Mouse (Mus musculus): ENCODE results near the gene Fasl. TPM values are rescaled to one million over a fixed set of nuclear protein-coding genes. Genes with fewer than 3 reads are reported as not detected.

Fasl gene
- 0.40 TPM for polyA plus RNA-seq (2014; fragmentation: Illumina TruSeq; extraction: RNeasy Lipid Tissue Mini Kit (QIAGEN cat#74804); ENCODE audit: low read depth, low replicate concordance)

DNA sequence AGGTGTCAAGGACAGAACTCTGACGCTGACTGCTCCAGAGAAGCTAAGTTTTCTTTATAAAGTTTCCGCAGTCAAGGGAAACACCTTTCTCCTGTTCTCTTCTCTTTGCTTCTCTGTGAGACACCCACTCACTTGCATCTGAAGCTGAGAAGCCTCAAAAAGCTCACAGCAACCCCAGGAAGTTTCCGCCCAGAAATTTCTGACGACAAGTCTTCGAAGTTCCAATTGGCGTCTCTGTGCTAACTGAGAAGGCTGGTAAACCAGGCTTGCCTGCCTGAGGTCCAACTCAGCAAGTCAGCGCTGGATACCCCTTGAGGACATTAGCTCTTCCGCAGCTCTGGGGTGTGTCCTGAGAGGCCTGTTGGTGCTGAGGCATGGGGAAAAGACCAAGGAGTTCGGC, at the start of gene Fasl:
Fasl (minus strand) TSS at position 157 of the 400 bp plus-strand sequence.

Other genes starting within 250 kb of the Fasl start
- 18.1 TPM for gene Suco, start 88.2 kb upstream of the Fasl start, polyA plus RNA-seq (2014; fragmentation: Illumina TruSeq; extraction: RNeasy Lipid Tissue Mini Kit (QIAGEN cat#74804); ENCODE audit: low read depth, low replicate concordance)
- 11.3 TPM for gene Pigc, start 180.7 kb upstream of the Fasl start, polyA plus RNA-seq (2014; fragmentation: Illumina TruSeq; extraction: RNeasy Lipid Tissue Mini Kit (QIAGEN cat#74804); ENCODE audit: low read depth, low replicate concordance)
- not detected for gene 4930558K02Rik, start 191.1 kb upstream of the Fasl start, polyA plus RNA-seq (2014; fragmentation: Illumina TruSeq; extraction: RNeasy Lipid Tissue Mini Kit (QIAGEN cat#74804); ENCODE audit: low read depth, low replicate concordance)

Data from liver, adult 10 weeks (tissue).